ENCODE assay signal across 9 mouse cellular contexts in the genomic region with DNA sequence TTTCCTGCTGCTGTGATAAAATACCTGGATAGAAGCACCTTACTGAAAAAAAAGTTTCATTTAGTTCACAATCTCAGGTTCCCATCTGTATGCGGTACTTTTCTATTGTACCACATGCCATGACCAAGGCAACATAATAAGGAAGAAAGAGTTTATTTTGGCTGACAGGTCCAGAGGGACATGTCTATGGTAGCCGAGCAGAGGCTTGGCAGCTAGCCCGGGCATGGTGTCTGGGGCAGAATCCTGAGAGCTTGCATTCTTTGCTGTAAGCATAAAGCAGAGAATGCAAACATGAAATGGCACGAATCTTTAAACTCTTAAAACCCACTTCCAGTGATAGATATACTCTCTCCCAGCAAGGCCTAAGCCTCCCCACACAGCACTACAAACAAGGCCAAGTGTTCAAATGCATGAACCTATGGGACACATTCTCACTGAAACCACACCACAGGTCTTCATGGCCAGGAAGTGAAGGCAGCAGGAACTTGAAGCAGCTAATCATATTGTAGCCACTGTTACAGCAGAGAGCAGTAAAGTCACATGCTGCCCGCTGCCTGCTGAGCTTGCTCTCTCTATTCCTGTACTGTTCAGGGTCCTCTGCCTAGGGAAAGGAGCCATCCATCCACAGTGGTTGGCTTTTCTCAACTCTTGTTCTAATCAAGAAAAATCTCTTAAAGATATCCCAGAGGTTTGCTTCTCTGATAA. TPM values are rescaled to one million over a fixed set of nuclear protein-coding genes. Genes with fewer than 3 reads are reported as not detected.
A peak's percentile ranks its signal among the peaks of the same experiment; 100 is the strongest.
DNase-seq lines count a peak whose midpoint lies in the region; ATAC-seq and TF ChIP-seq lines count a peak whose summit lies in the region.
"Had no signal": no experiment of that assay in that cellular context is flagged by ENCODE, and none has a peak within 500 bp of the region (broad histone marks: within the 10 kb centered on the region; RNA-seq: fewer than 3 reads in every experiment).

No protein-coding gene starts in this region.

- 71% methylated on average over 5 of the region's 5 CpGs for WGBS in hindbrain, embryonic 12.5 days
- 83% methylated on average over 5 of the region's 5 CpGs for WGBS in hindbrain, embryonic 11.5 days
- 57% methylated on average over 5 of the region's 5 CpGs for WGBS in liver, postnatal 0 days (ENCODE audit: insufficient replicate concordance)

- no peaks in the 10 kb centered on the region for H3K27me3 ChIP-seq in hindbrain, embryonic 12.5 days
- no peaks in the 10 kb centered on the region for H3K27me3 ChIP-seq in hindbrain, embryonic 11.5 days (ENCODE audit: control insufficient read depth, insufficient read depth, low read length)
- H3K27me3 ChIP-seq in liver, postnatal 0 days (ENCODE audit: insufficient read depth, low read length) = no peaks in the 10 kb centered on the region

- H3K36me3 ChIP-seq in hindbrain, embryonic 12.5 days = no peaks in the 10 kb centered on the region
- no peaks in the 10 kb centered on the region for H3K36me3 ChIP-seq in hindbrain, embryonic 11.5 days (ENCODE audit: control insufficient read depth, insufficient read depth, low read length)
- H3K36me3 ChIP-seq in liver, postnatal 0 days (replicated peaks; ENCODE audit: insufficient read depth, low read length) = peaks cover 3% of the 10 kb centered on the region; the same call in 1 of the 2 replicates

- no peak overlapping the region for H3K4me2 ChIP-seq in hindbrain, embryonic 12.5 days (replicated peaks)
- no peak overlapping the region for H3K4me2 ChIP-seq in hindbrain, embryonic 11.5 days (replicated peaks; ENCODE audit: low read depth, low read length)
- H3K4me2 ChIP-seq in liver, postnatal 0 days (ENCODE audit: low read depth, low read length) = no peak overlapping the region

- no peaks in the 10 kb centered on the region for H3K9me3 ChIP-seq in hindbrain, embryonic 12.5 days (replicated peaks)
- H3K9me3 ChIP-seq in hindbrain, embryonic 11.5 days (ENCODE audit: control insufficient read depth, low read length) = no peaks in the 10 kb centered on the region
- no peaks in the 10 kb centered on the region for H3K9me3 ChIP-seq in liver, postnatal 0 days (ENCODE audit: low read length)

- H3K27ac ChIP-seq in hindbrain, embryonic 12.5 days = peak overlapping the region; percentile 35; the same call in 1 of the 2 replicates
- H3K27ac ChIP-seq in hindbrain, embryonic 11.5 days (ENCODE audit: low read depth, low read length) = no peak overlapping the region
- peak overlapping the region; percentile 30; the same call in 1 of the 2 replicates for H3K27ac ChIP-seq in liver, postnatal 0 days (ENCODE audit: low read depth)

- DNase-seq in hindbrain, embryonic 11.5 days (ENCODE audit: low spot score) = no peak
- DNase-seq in Muller cell, postnatal 12 days (ENCODE audit: inconsistent ontology term) = peak; percentile 58
- peak; percentile 65 for DNase-seq in heart, postnatal 4 days
- no peak for DNase-seq in liver, postnatal 0 days
- no peak for DNase-seq in yolk sac, embryonic 10.5 days (ENCODE audit: low spot score)
- no peak for DNase-seq in cerebellum, adult 11-12 months
- DNase-seq in layer of hippocampus, adult 18-20 months (ENCODE audit: low spot score in 2 of 2) = no peak
- DNase-seq: spleen, adult 18-20 months had no signal

- no peak for TF ChIP-seq EP300 in liver, postnatal 0 days (IDR thresholded peaks at IDR 0.05; ENCODE audit: low read depth)

- ATAC-seq in hindbrain, embryonic 12.5 days (ENCODE audit: low FRiP score) = no peak
- ATAC-seq in hindbrain, embryonic 11.5 days (ENCODE audit: low FRiP score) = no peak
- no peak for ATAC-seq in liver, postnatal 0 days

- no peaks in the 10 kb centered on the region for H3K4me1 ChIP-seq in hindbrain, embryonic 12.5 days
- no peaks in the 10 kb centered on the region for H3K4me1 ChIP-seq in hindbrain, embryonic 11.5 days (replicated peaks; ENCODE audit: control insufficient read depth, insufficient read depth, low read length)
- peaks cover 25% of the 10 kb centered on the region for H3K4me1 ChIP-seq in liver, postnatal 0 days (ENCODE audit: insufficient read depth)

- no peak overlapping the region for H3K9ac ChIP-seq in hindbrain, embryonic 12.5 days
- H3K9ac ChIP-seq in hindbrain, embryonic 11.5 days (ENCODE audit: low read depth, low read length) = no peak overlapping the region
- no peak overlapping the region for H3K9ac ChIP-seq in liver, postnatal 0 days (replicated peaks)

- TF ChIP-seq CTCF in liver, postnatal 0 days (IDR thresholded peaks at IDR 0.05; ENCODE audit: low read depth) = no peak

- H3K4me3 ChIP-seq in hindbrain, embryonic 12.5 days = no peak overlapping the region
- no peak overlapping the region for H3K4me3 ChIP-seq in hindbrain, embryonic 11.5 days (ENCODE audit: low read depth, low read length)
- H3K4me3 ChIP-seq in liver, postnatal 0 days (ENCODE audit: low read depth, low read length) = no peak overlapping the region

RNA-seq across cellular contexts. Expression of gene Wbp4, which starts 22.2 kb away (rescaled TPM):
- 51.1 and 53.2 TPM in 2 replicates for polyA plus RNA-seq in hindbrain, embryonic 12.5 days (2016; fragmentation: Nextera tagmentation; extraction: Ambion mirVana)
- polyA plus RNA-seq in hindbrain, embryonic 11.5 days (2014; fragmentation: Nextera tagmentation; extraction: Ambion mirVana) = 59.1 and 61.3 TPM in 2 replicates
- total RNA-seq in heart, postnatal 4 days (2021) = 10 to 100 TPM; 24.7 to 25.8 TPM
- 15.1 and 16.2 TPM in 2 replicates for polyA plus RNA-seq in liver, postnatal 0 days (2015; fragmentation: Nextera tagmentation; extraction: Ambion mirVana)
- 10 to 100 TPM; 50.0 to 54.8 TPM for total RNA-seq in layer of hippocampus, adult 18-20 months (2021)

RNA-seq across cellular contexts. Expression of gene Elf1, which starts 22.5 kb away (rescaled TPM):
- 9.6 and 10.3 TPM in 2 replicates for polyA plus RNA-seq in hindbrain, embryonic 12.5 days (2016; fragmentation: Nextera tagmentation; extraction: Ambion mirVana)
- 8.7 and 9.4 TPM in 2 replicates for polyA plus RNA-seq in hindbrain, embryonic 11.5 days (2014; fragmentation: Nextera tagmentation; extraction: Ambion mirVana)
- total RNA-seq in heart, postnatal 4 days (2021) = 10 to 100 TPM; 20.3 to 22.5 TPM
- polyA plus RNA-seq in liver, postnatal 0 days (2015; fragmentation: Nextera tagmentation; extraction: Ambion mirVana) = 9.0 and 11.0 TPM in 2 replicates
- 1 to 10 TPM; 4.7 to 5.1 TPM for total RNA-seq in layer of hippocampus, adult 18-20 months (2021)

RNA-seq across cellular contexts. Expression of gene Kbtbd6, which starts 51.9 kb away (rescaled TPM):
- polyA plus RNA-seq in hindbrain, embryonic 12.5 days (2016; fragmentation: Nextera tagmentation; extraction: Ambion mirVana) = 3.1 and 4.5 TPM in 2 replicates
- 5.0 and 5.5 TPM in 2 replicates for polyA plus RNA-seq in hindbrain, embryonic 11.5 days (2014; fragmentation: Nextera tagmentation; extraction: Ambion mirVana)
- 1 to 10 TPM in 1 of 2 experiments, under 1 TPM in 1; 0.95 to 1.5 TPM for total RNA-seq in heart, postnatal 4 days (2021)
- polyA plus RNA-seq in liver, postnatal 0 days (2015; fragmentation: Nextera tagmentation; extraction: Ambion mirVana) = 1.8 and 2.4 TPM in 2 replicates
- total RNA-seq in layer of hippocampus, adult 18-20 months (2021) = 1 to 10 TPM; 1.2 to 1.3 TPM

Comparison
In these comparisons a context has a peak if more than half of its experiments do, and no peak if none do; other contexts are left out.
1. DNase-seq: peak in Muller cell, postnatal 12 days (single experiment) and heart, postnatal 4 days (single experiment); none in hindbrain, embryonic 11.5 days (single experiment), liver, postnatal 0 days (single experiment), yolk sac, embryonic 10.5 days (single experiment), cerebellum, adult 11-12 months (single experiment) and layer of hippocampus, adult 18-20 months (0 of 2).